Mouse (Mus musculus): ENCODE data around the gene 2700049A03Rik.

DNA sequence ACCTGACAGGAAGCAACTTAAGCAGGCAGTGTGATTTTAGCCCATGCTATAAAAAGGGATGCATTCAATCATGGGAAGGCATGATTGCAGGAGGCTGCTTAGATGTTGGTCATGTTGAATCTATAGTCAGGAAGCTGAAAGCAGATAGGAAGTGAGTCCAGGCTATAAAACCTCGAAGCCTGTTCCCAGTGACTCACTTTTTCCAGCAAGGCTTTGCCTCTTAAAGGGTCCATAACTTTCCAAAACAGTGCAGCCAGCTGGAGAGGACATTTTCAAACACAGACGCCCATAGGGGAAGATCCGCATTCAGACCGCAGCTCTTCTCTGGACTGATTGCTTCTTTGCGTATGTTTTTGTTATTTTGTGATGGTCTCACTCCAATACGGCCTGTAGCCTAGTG is 18.3 kb downstream of the 2700049A03Rik start:
- no peak for TF ChIP-seq CTCF (IDR thresholded peaks at IDR 0.05; ENCODE audit: low read depth)
- no peak for TF ChIP-seq EP300 (IDR thresholded peaks at IDR 0.05; ENCODE audit: low read depth)
